Mouse (Mus musculus) G1E (cell line): ENCODE results near the gene Sulf2.
A peak's percentile ranks its signal among the peaks of the same experiment; 100 is the strongest.
"Not testable (repeated sequence)": the region's sequence is repeated elsewhere in the genome, so short reads cannot be mapped to it uniquely, and the experiment has no call there.

Experiments
- CTCF ChIP-seq: IDR thresholded peaks from 2 replicates; pipeline ENCODE4 v1.5.1; 2012; ENCODE audit warnings: low read depth, low read length, inconsistent platforms, mixed read lengths
- GATA1 ChIP-seq: IDR thresholded peaks from 2 replicates; pipeline ENCODE4 v1.6.1; 2012; ENCODE audit warnings: borderline replicate concordance, low read length, inconsistent platforms, mixed read lengths
- GATA2 ChIP-seq: IDR thresholded peaks from 2 replicates; pipeline ENCODE4 v1.6.1; 2012; ENCODE audit warnings: low read depth, low read length, inconsistent platforms, borderline replicate concordance
- POLR2AphosphoS5 ChIP-seq: IDR thresholded peaks from 2 replicates; pipeline ENCODE4 v1.6.1; 2012; ENCODE audit warnings: low read depth, low read length, inconsistent platforms; ENCODE audit not compliant: insufficient replicate concordance
- TAL1 ChIP-seq: conservative IDR thresholded peaks from 2 replicates; pipeline ENCODE4 v1.6.1; 2012; ENCODE audit warnings: low read depth, low read length, inconsistent platforms, mixed read lengths

DNA sequence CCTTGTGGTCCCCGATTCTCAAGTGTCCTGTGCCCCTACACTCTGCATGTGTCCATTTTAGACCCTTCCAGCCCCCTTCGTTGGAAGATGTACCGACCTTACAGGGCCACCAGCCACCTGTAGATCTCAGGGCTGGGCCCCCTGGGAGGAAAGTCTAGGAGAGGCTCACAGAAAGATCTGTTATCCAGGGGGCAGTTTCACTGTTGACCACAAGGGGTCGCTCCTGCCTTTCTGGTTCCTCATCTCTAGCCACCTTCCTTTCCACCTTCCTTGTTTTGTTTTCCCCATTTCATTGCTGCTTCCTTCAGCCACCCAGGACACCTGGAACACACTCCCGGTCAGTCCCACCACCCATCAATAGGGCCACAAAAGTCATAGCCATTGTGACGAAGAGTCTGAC, 70.5 kb downstream of the Sulf2 start:
- TF ChIP-seq TAL1, GATA1, POLR2AphosphoS5, GATA2: not testable (repeated sequence)
- peak; percentile 79 for TF ChIP-seq CTCF
